Mouse (Mus musculus) gastrocnemius, postnatal 14 days (tissue): ENCODE data around the gene Zfp189. TPM values are rescaled to one million over a fixed set of nuclear protein-coding genes. Genes with fewer than 3 reads are reported as not detected.

Source experiments
- DNase-seq: peaks from one replicate; pipeline ENCODE4 v3.0.0; 2021; ENCODE audit warnings: mixed read lengths
- intact Hi-C: fragments of 180-260 bp; cut with DNase I; formaldehyde crosslinking; loops from one replicate; pipeline ENCODE4 v1.15.1; 2025; ENCODE audit warnings: low total_unique reads
- total RNA-seq, 2 experiments: library from RNA; stranded (reverse); gene quantifications; 2 replicates each; pipeline ENCODE4 v1.2.3; 2021

Gene Zfp189
- total RNA-seq, 2 experiments from 2014 or later: 3.0 to 3.8 TPM

- intact Hi-C loops: no loop called here
- DNase-seq: no peak
Measured at GRCm38 (mm10) chr4:49535036-49535435, 14.1 kb downstream of the Zfp189 start.

- intact Hi-C loops: no loop called here
- no peak for DNase-seq
Measured at GRCm38 (mm10) chr4:49535675-49536294, 14.8 kb downstream of the Zfp189 start.

- intact Hi-C loops: no loop called here
Measured at GRCm38 (mm10) chr4:49536671-49537070, 15.7 kb downstream of the Zfp189 start.

GRCm38 (mm10) chr4:49539665-49540064, 18.7 kb downstream of the Zfp189 start:
- intact Hi-C loops: no loop called here
- DNase-seq: no peak

More at GRCm38 (mm10) chr4:49536671-49537070, 15.7 kb downstream of the Zfp189 start:
- no peak for DNase-seq

- intact Hi-C loops: no loop called here
- DNase-seq: no peak
Measured at GRCm38 (mm10) chr4:49540966-49541365, 20.0 kb downstream of the Zfp189 start.

- no peak for DNase-seq
- intact Hi-C loops: no loop called here
Measured at GRCm38 (mm10) chr4:49546026-49546425, 25.1 kb downstream of the Zfp189 start.

- DNase-seq: no peak
- intact Hi-C loops: no loop called here
Measured at GRCm38 (mm10) chr4:49546873-49547543, 26.0 kb downstream of the Zfp189 start.

- intact Hi-C loops: no loop called here
- no peak for DNase-seq
Measured at GRCm38 (mm10) chr4:49547544-49548219, 26.7 kb downstream of the Zfp189 start.

- intact Hi-C loops: no loop called here
- no peak for DNase-seq
Measured at GRCm38 (mm10) chr4:49549383-49549782, 28.4 kb downstream of the Zfp189 start, which contains the start of gene Aldob. TSS of gene Aldob (minus strand) at chr4:49549546.

- intact Hi-C loops: no loop called here
Measured at GRCm38 (mm10) chr4:49553380-49553779, 32.4 kb downstream of the Zfp189 start.

GRCm38 (mm10) chr4:49557375-49557774, 36.4 kb downstream of the Zfp189 start:
- intact Hi-C loops: no loop called here
- DNase-seq: no peak

More at GRCm38 (mm10) chr4:49553380-49553779, 32.4 kb downstream of the Zfp189 start:
- no peak for DNase-seq

- intact Hi-C loops: no loop called here
- no peak for DNase-seq
Measured at GRCm38 (mm10) chr4:49558181-49558580, 37.2 kb downstream of the Zfp189 start.

GRCm38 (mm10) chr4:49559915-49560772, 39.2 kb downstream of the Zfp189 start:
- intact Hi-C loops: no loop called here
- peak; percentile 55 for DNase-seq

- peak; percentile 15 for DNase-seq
- intact Hi-C loops: loop anchor here (2.0 kb wide), 2 partner anchors 33 to 59 kb away; no protein-coding TSS in a partner anchor
Measured at GRCm38 (mm10) chr4:49567613-49568012, 46.6 kb downstream of the Zfp189 start.

- no peak for DNase-seq
- intact Hi-C loops: no loop called here
Measured at GRCm38 (mm10) chr4:49572194-49572593, 51.2 kb downstream of the Zfp189 start.

Other genes starting within 250 kb of the Zfp189 start
- gene Acnat2, start 113.0 kb upstream of the Zfp189 start, total RNA-seq: not detected
- not detected for gene Acnat1, start 47.3 kb upstream of the Zfp189 start, total RNA-seq
- under 1 TPM in 1 of 2 experiments, not detected in 1; 0.18 TPM for gene Baat, start 14.6 kb upstream of the Zfp189 start, total RNA-seq
- gene Mrpl50, start 83 bp upstream of the Zfp189 start, total RNA-seq: 10 to 100 TPM; 29.9 to 32.0 TPM
- gene Aldob, start 28.4 kb downstream of the Zfp189 start, total RNA-seq: not detected
- 10 to 100 TPM; 34.9 to 35.5 TPM for gene Tmem246, start 76.7 kb downstream of the Zfp189 start, total RNA-seq
- 10 to 100 TPM; 27.7 to 28.6 TPM for gene Rnf20, start 110.8 kb downstream of the Zfp189 start, total RNA-seq
- not detected for gene Ppp3r2, start 160.8 kb downstream of the Zfp189 start, total RNA-seq